Mouse (Mus musculus) layer of hippocampus, adult 11-12 months (tissue): Measurements from ENCODE around the gene Srsy.
"Not testable (repeated sequence)": the region's sequence is repeated elsewhere in the genome, so short reads cannot be mapped to it uniquely, and the experiment has no call there.

Source experiments
- DNase-seq: peaks from one replicate; pipeline ENCODE4 v3.0.0; 2022; ENCODE audit warnings: low spot score

Gene Srsy

DNA sequence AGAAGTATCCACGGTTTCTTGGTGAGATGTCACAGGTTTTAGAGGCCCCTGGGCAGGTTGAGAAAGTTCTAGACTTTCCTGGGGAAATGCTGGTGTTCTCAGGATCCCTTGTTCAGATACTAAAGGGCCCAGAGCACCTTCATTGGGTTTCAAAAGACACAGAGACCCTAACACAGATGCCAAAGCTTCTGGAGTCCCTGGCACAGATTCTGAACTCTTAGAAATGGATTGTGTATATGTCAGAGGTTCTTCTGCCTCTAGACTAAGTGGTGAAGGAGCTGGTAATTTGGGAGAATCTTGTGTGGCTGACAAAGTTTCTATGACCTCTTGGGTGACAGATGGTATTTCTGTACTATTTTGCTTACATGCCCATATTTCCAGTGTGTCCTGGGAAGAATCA lies at the start of gene Srsy:
TSS of gene Srsy (minus strand) at position 101 of the 400 bp plus-strand sequence.
- not testable (repeated sequence) for DNase-seq
